Mouse (Mus musculus): ENCODE results near the gene Naa38. TPM values are rescaled to one million over a fixed set of nuclear protein-coding genes. Genes with fewer than 3 reads are reported as not detected.
A peak's percentile ranks its signal among the peaks of the same experiment; 100 is the strongest.

The Naa38 gene
- polyA plus RNA-seq, 1 experiment from 2014 or later, result 86.1 TPM

- Histone ChIP-seq H3K36me3 (ENCODE audit: control insufficient read depth, insufficient read depth) (no peaks in the 10 kb centered on the region), H3K4me3 (replicated peaks; ENCODE audit: low read length) (no peak overlapping the region), H3K9ac (replicated peaks; ENCODE audit: low read depth, low read length) (no peak overlapping the region), H3K4me2 (ENCODE audit: low read length) (no peak overlapping the region), H3K27ac (ENCODE audit: low read length) (no peak overlapping the region), H3K9me3 (ENCODE audit: control insufficient read depth, low read length) (no peaks in the 10 kb centered on the region), H3K27me3 (replicated peaks; ENCODE audit: control insufficient read depth, insufficient read depth, low read length) (peaks cover 10% of the 10 kb centered on the region), H3K4me1 (replicated peaks; ENCODE audit: control insufficient read depth, insufficient read depth, low read length) (peaks cover 31% of the 10 kb centered on the region)
- ATAC-seq, result no peak
- 11% methylated on average over 25 of the region's 25 CpGs for WGBS
These were observed 26.1 kb downstream of the Naa38 start for GRCm38 (mm10) chr11:69421131-69421977.

GRCm38 (mm10) chr11:69422842-69423241, 27.6 kb downstream of the Naa38 start:
- Histone ChIP-seq H3K9ac (replicated peaks; ENCODE audit: low read depth, low read length) (no peak overlapping the region), H3K9me3 (ENCODE audit: control insufficient read depth, low read length) (no peaks in the 10 kb centered on the region), H3K36me3 (ENCODE audit: control insufficient read depth, insufficient read depth) (no peaks in the 10 kb centered on the region), H3K4me3 (replicated peaks; ENCODE audit: low read length) (no peak overlapping the region), H3K4me2 (ENCODE audit: low read length) (no peak overlapping the region), H3K27me3 (replicated peaks; ENCODE audit: control insufficient read depth, insufficient read depth, low read length) (peaks cover 10% of the 10 kb centered on the region), H3K27ac (ENCODE audit: low read length) (no peak overlapping the region), H3K4me1 (replicated peaks; ENCODE audit: control insufficient read depth, insufficient read depth, low read length) (peaks cover 18% of the 10 kb centered on the region)
- WGBS, result 91% methylated on average over 10 of the region's 10 CpGs
- ATAC-seq, result no peak

- Histone ChIP-seq H3K4me1 (replicated peaks; ENCODE audit: control insufficient read depth, insufficient read depth, low read length) (peaks cover 17% of the 10 kb centered on the region), H3K27ac (ENCODE audit: low read length) (no peak overlapping the region), H3K27me3 (replicated peaks; ENCODE audit: control insufficient read depth, insufficient read depth, low read length) (peaks cover 10% of the 10 kb centered on the region), H3K36me3 (ENCODE audit: control insufficient read depth, insufficient read depth) (no peaks in the 10 kb centered on the region), H3K4me3 (replicated peaks; ENCODE audit: low read length) (no peak overlapping the region), H3K9me3 (ENCODE audit: control insufficient read depth, low read length) (no peaks in the 10 kb centered on the region), H3K9ac (replicated peaks; ENCODE audit: low read depth, low read length) (no peak overlapping the region), H3K4me2 (ENCODE audit: low read length) (no peak overlapping the region)
- ATAC-seq, result no peak
- WGBS, result 88% methylated on average over 6 of the region's 6 CpGs
These were observed 28.6 kb downstream of the Naa38 start for GRCm38 (mm10) chr11:69423885-69424284.

- H3K27ac ChIP-seq (ENCODE audit: low read length), result no peak overlapping the region
- H3K9me3 ChIP-seq (ENCODE audit: control insufficient read depth, low read length), result no peaks in the 10 kb centered on the region
- no peaks in the 10 kb centered on the region for H3K36me3 ChIP-seq (ENCODE audit: control insufficient read depth, insufficient read depth)
- no peak overlapping the region for H3K4me3 ChIP-seq (replicated peaks; ENCODE audit: low read length)
- no peak for ATAC-seq
- H3K9ac ChIP-seq (replicated peaks; ENCODE audit: low read depth, low read length), result no peak overlapping the region
- H3K27me3 ChIP-seq (replicated peaks; ENCODE audit: control insufficient read depth, insufficient read depth, low read length), result peaks cover 10% of the 10 kb centered on the region
- WGBS, result 73% methylated on average over 2 of the region's 2 CpGs
- no peaks in the 10 kb centered on the region; the same call in 1 of the 2 replicates for H3K4me1 ChIP-seq (replicated peaks; ENCODE audit: control insufficient read depth, insufficient read depth, low read length)
- H3K4me2 ChIP-seq (ENCODE audit: low read length), result no peak overlapping the region
These were observed 31.0 kb downstream of the Naa38 start for GRCm38 (mm10) chr11:69426246-69426645.

- 24% methylated on average over 4 of the region's 4 CpGs for whole genome bisulfite sequencing
- H3K9ac ChIP-seq (replicated peaks; ENCODE audit: low read depth, low read length), result no peak overlapping the region
- H3K4me1 ChIP-seq (replicated peaks; ENCODE audit: control insufficient read depth, insufficient read depth, low read length), result peaks cover 4% of the 10 kb centered on the region
- H3K4me2 ChIP-seq (ENCODE audit: low read length), result no peak overlapping the region
- no peak overlapping the region for H3K27ac ChIP-seq (ENCODE audit: low read length)
- no peaks in the 10 kb centered on the region for H3K9me3 ChIP-seq (ENCODE audit: control insufficient read depth, low read length)
- H3K27me3 ChIP-seq (replicated peaks; ENCODE audit: control insufficient read depth, insufficient read depth, low read length), result no peaks in the 10 kb centered on the region
- H3K36me3 ChIP-seq (ENCODE audit: control insufficient read depth, insufficient read depth), result no peaks in the 10 kb centered on the region
- no peak for ATAC-seq
- H3K4me3 ChIP-seq (replicated peaks; ENCODE audit: low read length), result no peak overlapping the region
These were observed 33.5 kb downstream of the Naa38 start for GRCm38 (mm10) chr11:69428751-69429150.

- Histone ChIP-seq H3K9me3 (ENCODE audit: control insufficient read depth, low read length) (no peaks in the 10 kb centered on the region), H3K9ac (replicated peaks; ENCODE audit: low read depth, low read length) (no peak overlapping the region), H3K4me3 (replicated peaks; ENCODE audit: low read length) (no peak overlapping the region), H3K27ac (ENCODE audit: low read length) (no peak overlapping the region), H3K36me3 (ENCODE audit: control insufficient read depth, insufficient read depth) (no peaks in the 10 kb centered on the region), H3K27me3 (replicated peaks; ENCODE audit: control insufficient read depth, insufficient read depth, low read length) (no peaks in the 10 kb centered on the region), H3K4me1 (replicated peaks; ENCODE audit: control insufficient read depth, insufficient read depth, low read length) (peaks cover 4% of the 10 kb centered on the region), H3K4me2 (ENCODE audit: low read length) (no peak overlapping the region)
- WGBS, result 54% methylated on average over 2 of the region's 2 CpGs
- no peak for ATAC-seq
These were observed 34.0 kb downstream of the Naa38 start for GRCm38 (mm10) chr11:69429313-69429712.

GRCm38 (mm10) chr11:69430631-69431030, 35.3 kb downstream of the Naa38 start:
- Histone ChIP-seq H3K9me3 (ENCODE audit: control insufficient read depth, low read length) (no peaks in the 10 kb centered on the region), H3K36me3 (ENCODE audit: control insufficient read depth, insufficient read depth) (no peaks in the 10 kb centered on the region), H3K4me2 (ENCODE audit: low read length) (no peak overlapping the region), H3K4me1 (replicated peaks; ENCODE audit: control insufficient read depth, insufficient read depth, low read length) (peaks cover 4% of the 10 kb centered on the region), H3K9ac (replicated peaks; ENCODE audit: low read depth, low read length) (no peak overlapping the region), H3K27ac (ENCODE audit: low read length) (no peak overlapping the region), H3K27me3 (replicated peaks; ENCODE audit: control insufficient read depth, insufficient read depth, low read length) (no peaks in the 10 kb centered on the region), H3K4me3 (replicated peaks; ENCODE audit: low read length) (no peak overlapping the region)
- WGBS, result 91% methylated on average over 15 of the region's 15 CpGs
- ATAC-seq, result no peak

GRCm38 (mm10) chr11:69431829-69432639, 36.7 kb downstream of the Naa38 start:
- Histone ChIP-seq H3K27me3 (replicated peaks; ENCODE audit: control insufficient read depth, insufficient read depth, low read length) (no peaks in the 10 kb centered on the region), H3K4me1 (replicated peaks; ENCODE audit: control insufficient read depth, insufficient read depth, low read length) (peaks cover 4% of the 10 kb centered on the region), H3K4me3 (replicated peaks; ENCODE audit: low read length) (no peak overlapping the region), H3K4me2 (ENCODE audit: low read length) (peak overlapping the region; percentile 29; the same call in 1 of the 2 replicates), H3K27ac (ENCODE audit: low read length) (no peak overlapping the region), H3K36me3 (ENCODE audit: control insufficient read depth, insufficient read depth) (no peaks in the 10 kb centered on the region), H3K9me3 (ENCODE audit: control insufficient read depth, low read length) (no peaks in the 10 kb centered on the region), H3K9ac (replicated peaks; ENCODE audit: low read depth, low read length) (no peak overlapping the region)
- peak; percentile 85 for ATAC-seq
- WGBS, result 34% methylated on average over 11 of the region's 11 CpGs

- 76% methylated on average over 11 of the region's 11 CpGs for WGBS
- Histone ChIP-seq H3K4me2 (ENCODE audit: low read length) (no peak overlapping the region), H3K27ac (ENCODE audit: low read length) (no peak overlapping the region), H3K36me3 (ENCODE audit: control insufficient read depth, insufficient read depth) (no peaks in the 10 kb centered on the region), H3K9me3 (ENCODE audit: control insufficient read depth, low read length) (no peaks in the 10 kb centered on the region), H3K4me3 (replicated peaks; ENCODE audit: low read length) (no peak overlapping the region), H3K9ac (replicated peaks; ENCODE audit: low read depth, low read length) (no peak overlapping the region), H3K4me1 (replicated peaks; ENCODE audit: control insufficient read depth, insufficient read depth, low read length) (peaks cover 4% of the 10 kb centered on the region), H3K27me3 (replicated peaks; ENCODE audit: control insufficient read depth, insufficient read depth, low read length) (no peaks in the 10 kb centered on the region)
- ATAC-seq, result no peak
These were observed 37.3 kb downstream of the Naa38 start for GRCm38 (mm10) chr11:69432640-69432982.

Data from forebrain, embryonic 16.5 days (tissue).